Mouse (Mus musculus): ENCODE measurements around the gene Adgrb2. TPM values are rescaled to one million over a fixed set of nuclear protein-coding genes. Genes with fewer than 3 reads are reported as not detected.
A peak's percentile ranks its signal among the peaks of the same experiment; 100 is the strongest.

Gene Adgrb2
- polyA plus RNA-seq, 1 experiment = 6.7 TPM

GRCm38 (mm10) chr4:130045609-130046008, 60.9 kb downstream of the Adgrb2 start:
- peaks cover 20% of the 10 kb centered on the region for H3K4me1 ChIP-seq (replicated peaks; ENCODE audit: control insufficient read depth, insufficient read depth, low read length)
- H3K36me3 ChIP-seq (ENCODE audit: control insufficient read depth, insufficient read depth, low read length) = no peaks in the 10 kb centered on the region
- peak; percentile 81 for DNase-seq
- no peak overlapping the region for H3K4me3 ChIP-seq (ENCODE audit: control insufficient read depth, insufficient read depth, low read length)
- no peaks in the 10 kb centered on the region; the same call in 1 of the 2 replicates for H3K27me3 ChIP-seq (ENCODE audit: control insufficient read depth, insufficient read depth, low read length)
- WGBS = 6% methylated on average over 14 of the region's 14 CpGs
- no peak overlapping the region for H3K27ac ChIP-seq (ENCODE audit: control insufficient read depth, insufficient read depth, low read length)
- TF ChIP-seq CTCF (IDR thresholded peaks at IDR 0.05; ENCODE audit: borderline replicate concordance, control insufficient read depth, extremely low read depth, insufficient read depth, low read length, poor library complexity) (0 out of 2 replicates have a peak, but pooled peaks have one; percentile 24), POLR2A (IDR thresholded peaks at IDR 0.05; ENCODE audit: control insufficient read depth, extremely low read depth, insufficient read depth, low read length, poor library complexity) (no peak)

GRCm38 (mm10) chr4:130047331-130048202, 62.9 kb downstream of the Adgrb2 start, which contains the start of gene Col16a1:
TSS of gene Col16a1 (plus strand) at chr4:130047840.
- peaks cover 20% of the 10 kb centered on the region for H3K4me1 ChIP-seq (replicated peaks; ENCODE audit: control insufficient read depth, insufficient read depth, low read length)
- no peaks in the 10 kb centered on the region for H3K36me3 ChIP-seq (ENCODE audit: control insufficient read depth, insufficient read depth, low read length)
- no peak within 1 kb of the TSS for H3K27ac ChIP-seq (ENCODE audit: control insufficient read depth, insufficient read depth, low read length)
- H3K27me3 ChIP-seq (ENCODE audit: control insufficient read depth, insufficient read depth, low read length) = no peaks in the 10 kb centered on the region; the same call in 1 of the 2 replicates
- WGBS = 14% methylated on average over 46 of the region's 46 CpGs
- no peak for DNase-seq
- no peak within 1 kb of the TSS for H3K4me3 ChIP-seq (ENCODE audit: control insufficient read depth, insufficient read depth, low read length)
- no peak for TF ChIP-seq POLR2A (IDR thresholded peaks at IDR 0.05; ENCODE audit: control insufficient read depth, extremely low read depth, insufficient read depth, low read length, poor library complexity)
- no peak for TF ChIP-seq CTCF (IDR thresholded peaks at IDR 0.05; ENCODE audit: borderline replicate concordance, control insufficient read depth, extremely low read depth, insufficient read depth, low read length, poor library complexity)

DNA sequence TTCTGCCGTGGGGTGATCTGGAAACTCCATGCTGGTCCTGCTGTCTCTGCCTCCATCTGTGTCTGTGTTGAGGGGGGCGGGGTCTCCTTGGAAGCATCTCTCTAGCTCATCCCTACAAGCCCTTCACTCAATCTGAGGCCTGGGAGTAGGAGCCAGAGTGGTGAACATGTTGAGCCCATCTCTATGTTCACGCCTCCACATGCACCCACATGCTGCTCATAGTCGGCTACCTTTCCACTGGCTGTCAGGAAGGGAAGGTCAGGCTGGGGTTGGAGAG, 63.5 kb downstream of the Adgrb2 start:
- H3K27ac ChIP-seq (ENCODE audit: control insufficient read depth, insufficient read depth, low read length) = no peak overlapping the region
- TF ChIP-seq CTCF (IDR thresholded peaks at IDR 0.05; ENCODE audit: borderline replicate concordance, control insufficient read depth, extremely low read depth, insufficient read depth, low read length, poor library complexity) (no peak), POLR2A (IDR thresholded peaks at IDR 0.05; ENCODE audit: control insufficient read depth, extremely low read depth, insufficient read depth, low read length, poor library complexity) (no peak)
- no peaks in the 10 kb centered on the region for H3K36me3 ChIP-seq (ENCODE audit: control insufficient read depth, insufficient read depth, low read length)
- no peaks in the 10 kb centered on the region; the same call in 1 of the 2 replicates for H3K27me3 ChIP-seq (ENCODE audit: control insufficient read depth, insufficient read depth, low read length)
- no peak for DNase-seq
- peaks cover 20% of the 10 kb centered on the region for H3K4me1 ChIP-seq (replicated peaks; ENCODE audit: control insufficient read depth, insufficient read depth, low read length)
- no peak overlapping the region for H3K4me3 ChIP-seq (ENCODE audit: control insufficient read depth, insufficient read depth, low read length)
- WGBS = 72% methylated on average over 4 of the region's 4 CpGs

DNA sequence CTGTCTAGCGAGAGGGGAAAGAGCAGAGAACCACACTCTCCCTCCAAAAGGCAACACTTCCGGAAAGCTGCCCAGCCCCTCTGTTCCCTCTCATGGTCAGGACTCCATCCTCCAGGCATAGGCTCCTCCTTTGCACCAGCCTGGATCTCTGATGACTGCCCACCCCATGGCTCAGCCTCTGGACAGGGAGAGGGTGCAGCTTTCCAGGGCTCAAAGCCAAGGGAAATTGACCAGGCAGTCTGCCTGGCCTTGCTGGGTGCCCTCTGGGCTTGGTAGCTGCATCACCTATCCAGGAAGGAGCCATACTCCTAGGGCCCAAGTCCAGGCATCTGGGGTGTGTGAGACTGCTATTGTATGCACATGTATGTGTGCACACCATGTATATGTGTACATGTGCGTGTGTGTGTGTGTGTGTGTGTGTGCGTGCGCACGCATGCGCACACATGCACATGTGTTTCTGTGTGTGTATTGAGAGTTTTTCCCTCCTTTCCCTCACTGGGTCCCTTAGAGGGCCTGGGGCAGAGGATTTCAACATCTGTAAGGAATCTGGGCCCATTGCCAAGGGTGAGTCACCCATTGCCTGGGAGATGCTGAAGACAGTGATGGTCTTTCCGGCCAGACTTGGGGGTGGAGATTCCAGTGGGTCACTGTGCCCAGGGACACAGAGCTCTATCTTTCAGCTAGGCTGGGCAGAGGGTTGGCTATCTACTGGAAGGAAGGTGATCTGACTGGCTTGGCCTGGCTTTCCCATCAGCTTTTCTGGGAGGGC, 65.6 kb downstream of the Adgrb2 start:
- TF ChIP-seq CTCF (IDR thresholded peaks at IDR 0.05; ENCODE audit: borderline replicate concordance, control insufficient read depth, extremely low read depth, insufficient read depth, low read length, poor library complexity) = no peak
- TF ChIP-seq POLR2A (IDR thresholded peaks at IDR 0.05; ENCODE audit: control insufficient read depth, extremely low read depth, insufficient read depth, low read length, poor library complexity) = no peak
- H3K27me3 ChIP-seq (ENCODE audit: control insufficient read depth, insufficient read depth, low read length) = no peaks in the 10 kb centered on the region; the same call in 1 of the 2 replicates
- H3K27ac ChIP-seq (ENCODE audit: control insufficient read depth, insufficient read depth, low read length) = no peak overlapping the region
- H3K4me3 ChIP-seq (ENCODE audit: control insufficient read depth, insufficient read depth, low read length) = no peak overlapping the region
- H3K36me3 ChIP-seq (ENCODE audit: control insufficient read depth, insufficient read depth, low read length) = no peaks in the 10 kb centered on the region
- H3K4me1 ChIP-seq (replicated peaks; ENCODE audit: control insufficient read depth, insufficient read depth, low read length) = peaks cover 11% of the 10 kb centered on the region
- 91% methylated on average over 8 of the region's 8 CpGs for WGBS
- no peak for DNase-seq

DNA sequence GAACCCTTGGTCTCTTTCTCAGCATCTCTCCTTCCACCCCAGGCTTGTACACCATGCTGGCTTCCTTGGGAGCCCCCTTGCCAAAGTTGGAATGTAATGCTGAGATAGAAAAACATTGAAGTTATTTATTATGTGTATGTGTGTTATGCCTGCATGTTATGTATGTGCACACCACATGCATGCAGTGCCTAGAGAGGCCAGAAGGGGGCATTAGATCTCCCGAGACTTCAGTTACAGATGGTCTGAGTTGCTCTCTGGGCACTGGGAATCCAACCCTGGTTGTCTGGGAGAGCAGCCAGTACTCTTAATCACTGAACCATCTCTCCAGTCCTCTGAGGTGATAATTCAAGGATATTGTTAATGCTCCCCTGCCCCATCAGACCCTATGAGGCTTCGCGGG, 67.6 kb downstream of the Adgrb2 start:
- no peak for DNase-seq
- Histone ChIP-seq H3K27me3 (ENCODE audit: control insufficient read depth, insufficient read depth, low read length) (no peaks in the 10 kb centered on the region; the same call in 1 of the 2 replicates), H3K36me3 (ENCODE audit: control insufficient read depth, insufficient read depth, low read length) (no peaks in the 10 kb centered on the region), H3K27ac (ENCODE audit: control insufficient read depth, insufficient read depth, low read length) (no peak overlapping the region), H3K4me3 (ENCODE audit: control insufficient read depth, insufficient read depth, low read length) (no peak overlapping the region), H3K4me1 (replicated peaks; ENCODE audit: control insufficient read depth, insufficient read depth, low read length) (no peaks in the 10 kb centered on the region)
- TF ChIP-seq CTCF (IDR thresholded peaks at IDR 0.05; ENCODE audit: borderline replicate concordance, control insufficient read depth, extremely low read depth, insufficient read depth, low read length, poor library complexity) = no peak
- WGBS = 98% methylated on average over 3 of the region's 3 CpGs

- no peak for DNase-seq
- H3K4me3 ChIP-seq (ENCODE audit: control insufficient read depth, insufficient read depth, low read length) = no peak overlapping the region
- TF ChIP-seq POLR2A (IDR thresholded peaks at IDR 0.05; ENCODE audit: control insufficient read depth, extremely low read depth, insufficient read depth, low read length, poor library complexity) (no peak), CTCF (IDR thresholded peaks at IDR 0.05; ENCODE audit: borderline replicate concordance, control insufficient read depth, extremely low read depth, insufficient read depth, low read length, poor library complexity) (no peak)
- no peak overlapping the region for H3K27ac ChIP-seq (ENCODE audit: control insufficient read depth, insufficient read depth, low read length)
- H3K4me1 ChIP-seq (replicated peaks; ENCODE audit: control insufficient read depth, insufficient read depth, low read length) = no peaks in the 10 kb centered on the region
- H3K36me3 ChIP-seq (ENCODE audit: control insufficient read depth, insufficient read depth, low read length) = no peaks in the 10 kb centered on the region
- 97% methylated on average over 9 of the region's 9 CpGs for WGBS
- H3K27me3 ChIP-seq (ENCODE audit: control insufficient read depth, insufficient read depth, low read length) = no peaks in the 10 kb centered on the region
Measured at GRCm38 (mm10) chr4:130053111-130053510, 68.4 kb downstream of the Adgrb2 start.
